Mouse (Mus musculus): ENCODE measurements at regions not wholly inside any gene's neighbourhood (a gene's known extent, or its start where the extent isn't known, plus 50 kb on each side); places are given as distances from the start of the nearest gene placed in this dataset.
"Not testable (repeated sequence)": the region's sequence is repeated elsewhere in the genome, so short reads cannot be mapped to it uniquely, and the experiment has no call there.

- DNase-seq (ENCODE audit: low spot score): no peak
These were observed 754.0 kb upstream of the Slc39a10 start for GRCm38 (mm10) chr1:47646681-47647080.

- no peak for DNase-seq (ENCODE audit: low spot score)
These were observed 713.9 kb upstream of the Slc39a10 start for GRCm38 (mm10) chr1:47606597-47606996.

- DNase-seq (ENCODE audit: low spot score): no peak
These were observed 711.3 kb upstream of the Slc39a10 start for GRCm38 (mm10) chr1:47603989-47604360.

GRCm38 (mm10) chr1:47603294-47603988 is 710.8 kb upstream of the Slc39a10 start:
- no peak for DNase-seq (ENCODE audit: low spot score)

GRCm38 (mm10) chr1:47593641-47594040 is 701.0 kb upstream of the Slc39a10 start:
- DNase-seq (ENCODE audit: low spot score): not testable (repeated sequence)

- DNase-seq (ENCODE audit: low spot score): no peak
These were observed 653.0 kb upstream of the Slc39a10 start for GRCm38 (mm10) chr1:47545606-47546005.

GRCm38 (mm10) chr1:47511426-47511825 is 618.8 kb upstream of the Slc39a10 start:
- DNase-seq (ENCODE audit: low spot score): no peak

- no peak for DNase-seq (ENCODE audit: low spot score)
These were observed 615.1 kb upstream of the Slc39a10 start for GRCm38 (mm10) chr1:47507801-47508200.

- no peak for DNase-seq (ENCODE audit: low spot score)
These were observed 596.0 kb upstream of the Slc39a10 start for GRCm38 (mm10) chr1:47488581-47489204.

GRCm38 (mm10) chr1:47486087-47486486 is 593.4 kb upstream of the Slc39a10 start:
- no peak for DNase-seq (ENCODE audit: low spot score)

- DNase-seq (ENCODE audit: low spot score): no peak
These were observed 586.4 kb upstream of the Slc39a10 start for GRCm38 (mm10) chr1:47479059-47479458.

- DNase-seq (ENCODE audit: low spot score): no peak
These were observed 574.1 kb upstream of the Slc39a10 start for GRCm38 (mm10) chr1:47466573-47467253.

- DNase-seq (ENCODE audit: low spot score): no peak
These were observed 556.3 kb upstream of the Slc39a10 start for GRCm38 (mm10) chr1:47448737-47449489.

- no peak for DNase-seq (ENCODE audit: low spot score)
These were observed 555.4 kb upstream of the Slc39a10 start for GRCm38 (mm10) chr1:47448070-47448469.

GRCm38 (mm10) chr1:47446021-47446420 is 553.4 kb upstream of the Slc39a10 start:
- no peak for DNase-seq (ENCODE audit: low spot score)

- DNase-seq (ENCODE audit: low spot score): no peak
These were observed 540.2 kb upstream of the Slc39a10 start for GRCm38 (mm10) chr1:47432829-47433228.

GRCm38 (mm10) chr1:47405164-47405563 is 512.5 kb upstream of the Slc39a10 start:
- no peak for DNase-seq (ENCODE audit: low spot score)

- DNase-seq (ENCODE audit: low spot score): no peak
These were observed 493.9 kb upstream of the Slc39a10 start for GRCm38 (mm10) chr1:47386579-47386978.

- no peak for DNase-seq (ENCODE audit: low spot score)
These were observed 486.1 kb upstream of the Slc39a10 start for GRCm38 (mm10) chr1:47378795-47379194.

- no peak for DNase-seq (ENCODE audit: low spot score)
These were observed 447.2 kb upstream of the Slc39a10 start for GRCm38 (mm10) chr1:47339718-47340439.

GRCm38 (mm10) chr1:47310572-47311075 is 418.0 kb upstream of the Slc39a10 start:
- DNase-seq (ENCODE audit: low spot score): no peak

- no peak for DNase-seq (ENCODE audit: low spot score)
These were observed 414.3 kb upstream of the Slc39a10 start for GRCm38 (mm10) chr1:47306961-47307360.
